Mouse (Mus musculus): Measurements from ENCODE around the gene Gm9603.
"Not testable (repeated sequence)": the region's sequence is repeated elsewhere in the genome, so short reads cannot be mapped to it uniquely, and the experiment has no call there.

Gene Gm9603

DNA sequence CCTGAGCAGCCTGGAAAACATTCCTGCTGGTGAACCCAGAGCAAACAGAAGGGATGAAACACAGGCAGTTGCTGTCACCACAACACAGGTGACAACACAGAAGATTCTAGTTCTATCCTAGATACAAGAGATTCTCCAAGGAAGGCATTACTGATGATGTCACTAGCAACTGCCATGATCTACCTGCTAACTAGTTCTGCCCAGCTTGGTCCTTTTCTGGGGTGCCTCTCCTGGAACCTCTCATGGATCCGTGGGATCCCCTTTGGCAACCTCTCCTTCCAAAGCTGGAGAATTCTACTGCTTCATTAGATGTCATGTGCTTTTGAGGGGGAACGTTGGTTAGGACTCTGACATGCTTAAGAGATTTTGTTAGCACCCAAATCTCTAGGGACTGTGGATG, at the start of gene Gm9603:
TSS of gene Gm9603 (minus strand) at position 101 of the 400 bp plus-strand sequence.
- not testable (repeated sequence) for DNase-seq (ENCODE audit: low read depth)

DNA sequence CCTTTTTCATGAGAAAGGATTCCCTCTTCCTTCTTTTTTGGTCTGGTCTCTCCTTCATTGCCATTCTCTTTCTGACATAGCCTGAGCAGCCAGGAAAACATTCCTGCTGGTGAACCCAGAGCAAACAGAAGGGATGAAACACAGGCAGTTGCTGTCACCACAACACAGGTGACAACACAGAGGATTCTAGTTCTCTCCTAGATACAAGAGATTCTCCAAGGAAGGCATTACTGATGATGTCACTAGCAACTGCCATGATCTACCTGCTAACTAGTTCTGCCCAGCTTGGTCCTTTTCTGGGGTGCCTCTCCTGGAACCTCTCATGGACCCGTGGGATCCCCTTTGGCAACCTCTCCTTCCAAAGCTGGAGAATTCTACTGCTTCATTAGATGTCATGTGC, 54.3 kb downstream of the Gm9603 start, which contains the start of gene Gm8265:
TSS of gene Gm8265 (minus strand) at position 101 of the 400 bp plus-strand sequence.
- not testable (repeated sequence) for DNase-seq (ENCODE audit: low read depth)
